Mouse (Mus musculus): ENCODE data around the gene Prpf4.

Prpf4 gene

GRCm38 (mm10) chr4:62389592-62390512, 18.7 kb upstream of the Prpf4 start:
- DNase-seq (ENCODE audit: low spot score): peak; percentile 51

DNA sequence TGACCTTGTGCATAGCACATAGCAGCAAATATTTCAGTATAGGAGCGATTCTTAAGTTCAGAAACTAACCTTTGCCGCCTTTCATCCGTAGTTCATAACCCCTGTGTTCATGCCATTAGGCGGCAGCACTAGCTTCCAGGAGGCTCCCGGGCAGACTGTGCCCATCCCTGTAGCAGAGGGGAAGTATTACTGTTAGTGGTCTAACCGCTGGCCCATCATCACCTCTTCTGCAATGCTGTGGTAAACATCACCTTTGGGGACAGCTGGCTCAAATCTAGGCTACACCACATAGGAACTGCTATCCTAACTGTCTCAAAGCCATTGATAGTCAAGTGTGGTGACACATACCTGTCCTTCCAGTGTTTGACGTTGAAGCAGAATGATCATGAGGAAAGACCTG, 16.7 kb upstream of the Prpf4 start:
- no peak for DNase-seq (ENCODE audit: low spot score)

DNA sequence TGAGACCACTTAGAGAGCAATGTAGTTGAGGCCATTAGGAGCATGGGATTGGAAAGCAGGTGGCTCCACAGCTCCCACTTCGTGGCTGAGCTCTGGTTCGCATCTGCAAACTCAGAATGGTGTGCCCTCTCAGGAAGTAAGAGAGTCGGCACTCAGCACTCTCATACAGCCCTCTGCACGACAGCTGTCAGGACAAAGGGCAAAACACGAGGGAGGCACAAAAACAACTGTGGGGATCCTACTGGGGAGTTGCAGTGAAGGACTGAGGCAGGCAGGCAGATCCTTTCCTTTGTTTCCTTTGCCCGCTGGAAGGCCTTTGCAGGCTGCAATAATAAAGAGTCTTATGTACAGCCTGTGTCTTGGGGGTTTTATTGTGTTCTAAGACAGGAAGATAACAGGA, 15.1 kb upstream of the Prpf4 start:
- no peak for DNase-seq (ENCODE audit: low spot score)

DNA sequence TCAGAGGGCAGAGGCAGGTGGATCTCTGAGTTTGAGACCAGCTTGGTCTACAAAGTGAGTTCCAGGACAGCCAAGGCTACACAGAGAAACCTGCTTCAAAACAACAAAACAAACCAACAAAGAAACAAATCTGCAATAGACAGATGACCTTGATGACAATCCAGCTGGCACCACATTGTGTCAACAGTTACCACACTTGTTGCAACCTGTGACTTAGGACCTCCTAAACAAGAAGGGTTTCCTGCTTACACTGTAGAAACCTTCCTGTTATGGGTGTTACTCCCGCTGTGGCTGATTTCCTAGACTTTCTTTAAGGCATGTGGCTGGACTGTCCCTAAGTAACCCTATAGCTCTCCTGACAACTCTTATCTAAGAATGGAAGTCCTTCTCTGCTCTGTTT, 12.8 kb upstream of the Prpf4 start:
- DNase-seq (ENCODE audit: low spot score): no peak

- no peak for DNase-seq (ENCODE audit: low spot score)
These were observed 10.8 kb upstream of the Prpf4 start for GRCm38 (mm10) chr4:62397616-62398365.

DNA sequence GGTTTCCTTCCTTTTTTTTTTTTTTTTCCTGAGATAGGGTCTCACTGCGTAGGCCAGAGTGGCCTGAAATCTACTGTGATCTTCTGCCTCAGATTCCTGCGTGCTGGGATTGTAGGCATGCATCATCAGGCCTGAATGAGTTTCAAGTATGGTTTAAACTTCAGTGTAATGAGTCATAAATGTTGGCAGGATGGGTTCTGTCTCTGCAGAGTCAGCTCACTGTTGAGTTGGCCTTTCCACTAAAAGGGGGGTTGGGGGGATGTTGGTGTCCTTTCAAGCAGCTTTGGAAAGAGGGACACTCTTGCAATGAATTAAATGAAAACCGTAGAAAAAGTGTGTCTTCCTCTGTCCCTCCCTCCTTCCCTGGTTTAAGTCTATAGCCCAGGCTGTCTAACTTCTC, 9.6 kb upstream of the Prpf4 start:
- DNase-seq (ENCODE audit: low spot score): no peak

DNA sequence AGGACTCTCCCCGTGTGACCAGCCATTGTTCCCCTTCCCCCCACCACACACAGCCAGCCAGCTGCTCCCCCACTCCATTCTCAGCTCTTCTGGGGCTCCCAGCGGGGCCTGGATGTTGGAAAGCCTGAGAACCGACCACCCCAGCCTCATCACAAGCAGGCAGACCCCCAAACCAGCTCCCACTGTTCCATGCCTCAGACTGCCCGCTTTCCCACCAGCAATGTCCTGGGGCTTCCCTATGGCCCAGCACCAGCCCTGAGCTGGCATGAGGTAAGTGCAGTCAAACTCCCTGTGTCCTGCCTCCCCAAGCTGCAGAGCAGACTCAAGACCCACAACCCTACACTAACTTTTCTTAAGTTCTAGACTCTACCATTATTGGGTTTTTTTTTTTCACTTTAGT, 2.5 kb upstream of the Prpf4 start:
- no peak for DNase-seq (ENCODE audit: low spot score)

GRCm38 (mm10) chr4:62407730-62408582, 641 bp upstream of the Prpf4 start:
- peak; percentile 79 for DNase-seq (ENCODE audit: low spot score)

DNA sequence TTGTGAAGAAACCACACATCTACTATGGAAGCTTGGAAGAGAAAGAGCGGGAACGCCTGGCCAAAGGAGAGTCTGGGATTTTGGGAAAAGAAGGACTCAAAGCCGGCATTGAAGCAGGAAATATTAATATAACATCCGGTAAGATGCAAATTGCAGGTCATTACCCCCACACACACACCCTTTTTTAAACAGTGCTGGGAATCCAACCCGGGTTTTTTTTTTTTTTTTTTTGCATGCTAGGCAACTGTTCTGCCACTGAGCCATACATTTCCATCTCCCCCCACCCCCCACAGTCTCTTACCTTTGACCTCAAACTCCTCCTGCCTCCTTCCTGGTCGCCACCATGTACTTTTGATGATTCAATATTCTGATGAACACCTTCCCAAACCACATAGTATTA, 1.0 kb downstream of the Prpf4 start:
- DNase-seq (ENCODE audit: low spot score): no peak

GRCm38 (mm10) chr4:62410325-62410724, 1.7 kb downstream of the Prpf4 start:
- no peak for DNase-seq (ENCODE audit: low spot score)

- no peak for DNase-seq (ENCODE audit: low spot score)
These were observed 3.0 kb downstream of the Prpf4 start for GRCm38 (mm10) chr4:62411606-62412005.

GRCm38 (mm10) chr4:62418448-62418847, 9.9 kb downstream of the Prpf4 start:
- no peak for DNase-seq (ENCODE audit: low spot score)

GRCm38 (mm10) chr4:62419091-62419490, 10.5 kb downstream of the Prpf4 start:
- no peak for DNase-seq (ENCODE audit: low spot score)

DNA sequence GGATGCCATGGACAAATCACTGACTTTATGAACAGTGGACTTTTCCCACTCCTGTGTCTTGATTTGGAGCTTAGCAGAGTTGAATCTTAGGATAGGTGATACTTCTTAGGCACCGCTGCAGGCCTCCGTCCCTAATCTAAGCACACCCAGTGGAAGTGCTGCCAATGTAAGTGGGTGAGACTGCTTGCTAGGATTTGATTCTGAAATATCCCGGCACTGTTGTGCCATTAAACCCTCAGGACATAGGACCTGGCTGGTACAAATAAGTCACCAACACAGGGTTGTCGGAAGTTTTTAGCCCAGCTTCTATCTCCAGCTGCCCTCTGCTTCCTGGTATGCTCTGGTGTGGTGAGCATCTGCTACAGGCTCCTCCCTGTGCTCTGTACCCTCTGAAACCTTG, 17.3 kb downstream of the Prpf4 start:
- DNase-seq (ENCODE audit: low spot score): no peak

DNA sequence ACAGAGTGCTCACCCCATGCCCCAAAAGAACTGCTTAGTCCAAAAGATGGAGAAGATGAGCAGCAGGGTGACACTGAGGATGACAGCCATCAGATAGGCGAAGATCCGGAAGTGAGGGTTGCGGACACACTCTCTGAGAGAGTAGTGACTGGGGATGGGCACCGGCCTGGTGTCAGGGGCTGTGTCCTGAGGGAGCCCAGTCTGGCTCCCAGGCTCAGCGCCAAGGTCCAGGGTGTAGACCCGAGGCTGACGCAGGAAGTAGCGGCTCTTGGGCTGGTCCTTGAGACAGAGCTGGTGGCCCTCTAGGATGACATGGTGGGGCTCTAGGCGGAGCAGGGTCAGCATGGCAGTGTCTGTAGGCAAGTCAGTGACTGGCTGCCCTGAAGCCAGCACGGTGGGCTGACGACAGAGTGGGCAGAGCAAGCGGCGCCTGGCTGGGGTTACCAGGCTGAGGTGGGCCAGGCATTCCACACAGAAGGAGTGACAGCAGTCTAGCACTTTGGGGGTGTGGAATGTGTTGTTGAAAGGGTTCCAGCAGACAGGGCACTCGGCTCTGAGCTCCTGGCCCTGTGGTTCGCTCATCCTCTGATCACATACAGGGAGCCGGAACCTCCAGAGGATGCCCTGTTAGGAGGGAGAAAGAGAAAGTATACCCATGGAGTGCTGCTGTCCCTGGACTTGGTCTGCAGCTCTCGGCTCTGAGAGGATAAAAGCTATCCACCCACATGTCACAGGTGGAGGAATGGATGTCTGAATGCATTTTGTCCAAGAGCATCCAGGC, 19.6 kb downstream of the Prpf4 start:
- DNase-seq (ENCODE audit: low spot score): no peak

GRCm38 (mm10) chr4:62429616-62430015, 21.0 kb downstream of the Prpf4 start:
- DNase-seq (ENCODE audit: low spot score): no peak

GRCm38 (mm10) chr4:62430678-62431077, 22.1 kb downstream of the Prpf4 start:
- DNase-seq (ENCODE audit: low spot score): no peak

GRCm38 (mm10) chr4:62431522-62431921, 22.9 kb downstream of the Prpf4 start:
- no peak for DNase-seq (ENCODE audit: low spot score)

- peak; percentile 61 for DNase-seq (ENCODE audit: low spot score)
These were observed 25.6 kb downstream of the Prpf4 start for GRCm38 (mm10) chr4:62433939-62434870.

GRCm38 (mm10) chr4:62435081-62435480, 26.5 kb downstream of the Prpf4 start, which contains the start of gene Rnf183:
TSS of gene Rnf183 (minus strand) at chr4:62435252.
- no peak for DNase-seq (ENCODE audit: low spot score)

Measured in yolk sac, embryonic 10.5 days (tissue).